Mouse (Mus musculus) ES-E14 (cell line): ENCODE data around the gene Hnrnpdl. TPM values are rescaled to one million over a fixed set of nuclear protein-coding genes. Genes with fewer than 3 reads are reported as not detected.

Source experiments
- DNase-seq: peaks from one replicate; pipeline ENCODE4 v3.0.0-alpha.2; 2013; ENCODE audit warnings: low read depth, low spot score
- H3K27ac ChIP-seq: 2 replicates; pipeline ENCODE4 v1.5.1; 2012; ENCODE audit warnings: low read depth, mild to moderate bottlenecking, low read length, moderate library complexity, mixed read lengths; ENCODE audit not compliant: poor library complexity, insufficient read depth, severe bottlenecking
- H3K36me3 ChIP-seq: 2 replicates; pipeline ENCODE4 v1.6.1; 2012; ENCODE audit warnings: mild to moderate bottlenecking, low read length, moderate library complexity, mixed read lengths; ENCODE audit not compliant: control insufficient read depth, poor library complexity, insufficient read depth, severe bottlenecking
- H3K4me1 ChIP-seq, 2 experiments: fragments of 150-350 bp in 1 of 2; sonication (generic) in 1 of 2; 2 replicates each; pipeline ENCODE4 v1.6.1; 2012; ENCODE audit warnings: low read length in 2 of 2, mild to moderate bottlenecking in 1 of 2, mixed read lengths in 1 of 2; ENCODE audit not compliant: control insufficient read depth in 2 of 2, insufficient read depth in 2 of 2, poor library complexity in 1 of 2
- H3K4me3 ChIP-seq, 2 experiments: fragments of 150-350 bp in 1 of 2; sonication (generic) in 1 of 2; 2 replicates each; pipeline ENCODE4 v1.5.1; 2012; ENCODE audit warnings: low read length in 2 of 2, low read depth in 1 of 2, mild to moderate bottlenecking in 1 of 2, mixed read lengths in 1 of 2; ENCODE audit not compliant: insufficient read depth in 1 of 2, poor library complexity in 1 of 2, severe bottlenecking in 1 of 2
- H3K9ac ChIP-seq: 2 replicates; pipeline ENCODE4 v1.6.1; 2012; ENCODE audit warnings: low read depth, mild to moderate bottlenecking, low read length, mixed read lengths; ENCODE audit not compliant: poor library complexity, insufficient read depth, severe bottlenecking
- H3K9me3 ChIP-seq: fragments of 150-350 bp; sonication (generic); 2 replicates; pipeline ENCODE4 v1.6.1; 2012; ENCODE audit warnings: low read depth, mild to moderate bottlenecking, low read length; ENCODE audit not compliant: control insufficient read depth, insufficient read depth
- CHD2 ChIP-seq: IDR thresholded peaks from 2 replicates; pipeline ENCODE4 v1.6.1; 2014; ENCODE audit warnings: mild to moderate bottlenecking, low read depth, low read length, inconsistent platforms
- HCFC1 ChIP-seq: IDR thresholded peaks from 2 replicates; pipeline ENCODE4 v1.6.1; 2012; ENCODE audit warnings: low read length, inconsistent platforms, borderline replicate concordance; ENCODE audit not compliant: insufficient read depth
- MAFK ChIP-seq: IDR thresholded peaks from 2 replicates; pipeline ENCODE4 v1.6.1; 2014; ENCODE audit warnings: mild to moderate bottlenecking, low read depth, low read length, inconsistent platforms; ENCODE audit not compliant: insufficient read depth
- ZC3H11A ChIP-seq: IDR thresholded peaks from 2 replicates; pipeline ENCODE4 v1.6.1; 2012; ENCODE audit warnings: low read depth, mild to moderate bottlenecking, inconsistent platforms, low read length, borderline replicate concordance
- ZNF384 ChIP-seq: IDR thresholded peaks from 2 replicates; pipeline ENCODE4 v1.6.1; 2012; ENCODE audit warnings: low read depth, low read length, inconsistent platforms
- in situ Hi-C, 2 experiments: fragments of 600-800 bp; cut with MboI; formaldehyde crosslinking; loops; one replicate each; pipeline ENCODE4 v1.15.1; 2025; ENCODE audit warnings: low sequenced_read_pairs in 2 of 2, inconsistent platforms in 1 of 2; ENCODE audit not compliant: unreplicated experiment in 2 of 2
- total RNA-seq: library from RNA; depleted of rRNA; stranded (reverse); fragments of 300-350 nt; gene quantifications from 2 replicates; pipeline ENCODE4 v1.2.3, GENCODE M21; 2012

Gene Hnrnpdl
- total RNA-seq, 1 experiment: 177 TPM

DNA sequence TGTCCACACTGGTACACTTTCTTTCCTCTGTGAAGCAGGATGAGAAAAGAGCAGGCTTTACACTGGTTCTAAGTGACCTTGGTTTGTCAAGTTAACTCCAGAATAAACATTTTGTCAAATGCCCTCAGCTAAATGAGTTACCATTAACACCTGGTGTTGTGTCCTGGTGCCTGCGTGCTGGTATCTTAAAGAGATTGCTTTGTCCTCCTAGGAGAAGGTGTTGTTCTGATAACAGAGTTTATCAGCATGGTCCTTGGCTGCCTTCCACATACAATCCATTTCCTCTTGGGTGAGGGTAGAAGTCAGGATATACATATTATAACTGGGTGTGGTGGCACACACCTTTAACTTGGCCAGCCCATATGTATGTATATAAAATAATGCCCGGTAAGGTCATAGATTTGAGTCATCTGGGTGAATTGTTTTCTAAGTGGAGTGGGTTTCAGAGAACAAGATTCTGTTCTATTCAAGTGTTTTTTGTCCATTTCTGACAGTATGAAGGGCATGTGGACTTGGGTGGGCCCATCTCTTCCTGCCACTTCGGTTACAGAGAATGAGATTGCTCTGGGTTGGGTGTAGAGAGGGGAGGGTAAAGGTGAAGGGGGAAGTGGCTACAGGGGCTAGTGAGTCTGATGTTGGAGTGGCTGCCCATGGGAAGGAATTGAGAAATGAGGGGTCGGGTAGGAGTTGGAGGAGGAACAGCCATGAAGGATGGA is 33.0 kb downstream of the Hnrnpdl start:
- no peak for DNase-seq
- Histone ChIP-seq H3K27ac (no peak overlapping the region), H3K9ac (no peak overlapping the region), H3K9me3 (no peaks in the 10 kb centered on the region), H3K36me3 (no peaks in the 10 kb centered on the region), H3K4me3 (no peak overlapping the region), H3K4me1 (no peaks in the 10 kb centered on the region)
- TF ChIP-seq CHD2: no peak
- no peak for TF ChIP-seq MAFK
- TF ChIP-seq ZNF384: no peak
- TF ChIP-seq ZC3H11A: no peak
- no peak for TF ChIP-seq HCFC1
- in situ Hi-C loops: no loop called here

DNA sequence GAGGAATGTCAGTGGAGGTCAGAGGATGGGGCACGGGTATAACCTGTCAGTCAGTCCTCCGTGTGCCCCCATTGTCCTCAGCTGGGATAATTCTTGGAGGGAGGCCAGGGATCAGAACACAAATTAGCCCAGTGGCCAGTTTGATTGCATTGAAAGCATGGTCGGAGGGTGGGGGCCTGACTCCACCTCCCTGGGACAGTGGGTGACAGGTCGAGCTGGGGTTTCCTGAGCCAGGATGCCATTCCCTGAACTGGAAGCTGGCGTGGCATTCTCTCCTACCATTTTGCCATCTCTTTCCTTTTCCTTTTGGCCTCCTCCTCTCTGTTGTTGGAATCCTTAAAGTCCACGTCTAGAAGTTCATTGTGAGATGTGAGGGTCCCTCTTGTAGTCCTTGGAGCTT is 33.6 kb downstream of the Hnrnpdl start:
- Histone ChIP-seq H3K4me3 (no peak overlapping the region), H3K9ac (no peak overlapping the region), H3K36me3 (no peaks in the 10 kb centered on the region), H3K27ac (no peak overlapping the region), H3K9me3 (no peaks in the 10 kb centered on the region), H3K4me1 (no peaks in the 10 kb centered on the region)
- no peak for DNase-seq
- in situ Hi-C loops: no loop called here
- TF ChIP-seq CHD2: no peak
- no peak for TF ChIP-seq ZNF384
- no peak for TF ChIP-seq ZC3H11A
- no peak for TF ChIP-seq HCFC1
- no peak for TF ChIP-seq MAFK

GRCm38 (mm10) chr5:100005431-100005830 is 34.0 kb downstream of the Hnrnpdl start:
- TF ChIP-seq HCFC1 (no peak), ZC3H11A (no peak), MAFK (no peak), CHD2 (no peak), ZNF384 (no peak)
- H3K9me3 ChIP-seq: no peaks in the 10 kb centered on the region
- no peak overlapping the region for H3K27ac ChIP-seq
- no peak for DNase-seq
- H3K4me3 ChIP-seq: no peak overlapping the region
- no peaks in the 10 kb centered on the region for H3K36me3 ChIP-seq
- in situ Hi-C loops: no loop called here
- H3K4me1 ChIP-seq: no peaks in the 10 kb centered on the region
- no peak overlapping the region for H3K9ac ChIP-seq

DNA sequence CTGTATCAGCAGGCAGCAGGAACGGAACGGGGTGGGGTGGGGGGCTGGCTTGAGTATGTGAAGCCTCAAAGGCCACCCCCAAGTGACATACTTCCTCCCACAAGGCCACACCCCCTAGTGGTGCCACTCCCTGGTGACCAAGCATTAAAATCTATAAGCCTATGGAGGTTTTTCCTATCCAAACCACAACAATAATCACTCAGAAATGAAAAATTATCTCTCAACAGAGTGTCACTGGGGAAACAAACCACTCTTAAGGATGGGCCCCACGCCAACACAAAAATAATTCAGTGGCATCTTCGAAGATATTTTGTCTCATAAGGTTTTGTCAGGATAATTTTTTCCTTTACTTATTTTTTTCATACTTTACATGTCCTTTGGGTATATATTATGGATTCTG is 35.6 kb downstream of the Hnrnpdl start:
- H3K27ac ChIP-seq: no peak overlapping the region
- H3K9me3 ChIP-seq: no peaks in the 10 kb centered on the region
- in situ Hi-C loops: no loop called here
- H3K4me3 ChIP-seq: no peak overlapping the region
- H3K9ac ChIP-seq: no peak overlapping the region
- no peaks in the 10 kb centered on the region for H3K36me3 ChIP-seq
- DNase-seq: no peak
- no peaks in the 10 kb centered on the region for H3K4me1 ChIP-seq
- TF ChIP-seq HCFC1 (no peak), MAFK (no peak), ZNF384 (no peak), CHD2 (no peak), ZC3H11A (no peak)

- Histone ChIP-seq H3K9ac (no peak overlapping the region), H3K4me3 (no peak overlapping the region), H3K4me1 (no peaks in the 10 kb centered on the region), H3K27ac (no peak overlapping the region), H3K9me3 (no peaks in the 10 kb centered on the region), H3K36me3 (no peaks in the 10 kb centered on the region)
- in situ Hi-C loops: no loop called here
- TF ChIP-seq ZC3H11A (no peak), MAFK (no peak), ZNF384 (no peak), HCFC1 (no peak), CHD2 (no peak)
- DNase-seq: no peak
Observed at GRCm38 (mm10) chr5:100000500-100000899, 39.0 kb downstream of the Hnrnpdl start.
